In genomic region chr5:5419992-5420455, GRCm38 (mm10) we compare ENCODE assay signal across 8 mouse cellular contexts. TPM values are rescaled to one million over a fixed set of nuclear protein-coding genes. Genes with fewer than 3 reads are reported as not detected.
DNase-seq lines count a peak whose midpoint lies in the region.

Gene Cdk14, minus strand, starts transcription at chr5:5420312.

- intact Hi-C loops in heart, postnatal 25 days (cut with DNase I): no loop called here

- peak; percentile 94 for DNase-seq in heart, adult 11 months
- DNase-seq in heart, postnatal 25 days (ENCODE audit: low spot score): no peak
- DNase-seq in adrenal gland, adult 8-10 months: peak; percentile 3
- peak; percentile 11 to 31 for DNase-seq in heart, adult 9 months (ENCODE audit: low spot score in 2 of 2)
- no peak for DNase-seq in left cerebral cortex, adult 8-10 months (ENCODE audit: low spot score in 2 of 2)
- DNase-seq in lung, postnatal 4 days: peak; percentile 40 to 53
- DNase-seq in spleen, postnatal 14 days (ENCODE audit: low spot score in 2 of 2): peak; percentile 7 to 25
- DNase-seq in yolk sac, embryonic 10.5 days (ENCODE audit: low spot score): no peak

RNA-seq across cellular contexts. Expression of gene Cdk14, which starts in this region (rescaled TPM):
- total RNA-seq in heart, postnatal 25 days (2021): 10 to 100 TPM in 1 of 2 experiments, 1 to 10 TPM in 1; 9.8 to 10.2 TPM
- total RNA-seq in adrenal gland, adult 8-10 months (2022): 10 to 100 TPM in 3 of 4 experiments, 1 to 10 TPM in 1; 9.9 to 17.4 (median 11.8) TPM
- 100 to 1,000 TPM; 168 to 203 (median 193) TPM for total RNA-seq in left cerebral cortex, adult 8-10 months (2022)

Comparison
In these comparisons a context has a peak if more than half of its experiments do, and no peak if none do; other contexts are left out.
1. RNA of gene Cdk14 (total RNA-seq): 168 to 203 TPM in left cerebral cortex, adult 8-10 months; 9.9 to 17.4 TPM in adrenal gland, adult 8-10 months and 9.8 to 10.2 TPM in heart, postnatal 25 days; every median in the first group is over 4 times any median in the second.
2. DNase-seq: peak in heart, adult 11 months (single experiment), adrenal gland, adult 8-10 months (single experiment), heart, adult 9 months (2 of 2), lung, postnatal 4 days (2 of 2) and spleen, postnatal 14 days (2 of 2); none in heart, postnatal 25 days (single experiment), left cerebral cortex, adult 8-10 months (0 of 2) and yolk sac, embryonic 10.5 days (single experiment).